Mouse (Mus musculus): ENCODE measurements around the gene 2210011C24Rik. TPM values are rescaled to one million over a fixed set of nuclear protein-coding genes. Genes with fewer than 3 reads are reported as not detected.

The 2210011C24Rik gene
- polyA plus RNA-seq, 1 experiment from 2014 or later = not detected

DNA sequence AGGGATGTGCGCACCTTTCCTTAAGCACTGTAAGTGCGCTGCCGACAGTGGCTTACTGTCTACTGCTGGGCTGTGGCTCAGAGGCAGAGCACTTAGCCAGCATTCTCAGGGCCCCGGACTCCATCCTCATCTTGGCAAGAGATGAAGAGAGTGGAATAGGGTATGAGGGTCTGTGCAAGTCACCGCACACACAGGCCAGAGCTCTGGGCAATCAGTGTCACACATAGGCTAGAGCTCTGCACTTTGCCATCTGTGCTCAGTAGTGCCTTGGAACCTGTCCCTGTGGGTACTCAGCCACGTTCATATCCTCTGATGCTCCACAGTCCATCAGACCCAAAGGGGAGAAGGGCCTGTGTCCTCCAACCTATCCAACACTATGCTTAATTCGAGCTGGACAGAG lies 30.4 kb downstream of the 2210011C24Rik start:
- no peak for ATAC-seq (ENCODE audit: low FRiP score, low read depth)
- Histone ChIP-seq H3K27me3 (replicated peaks) (no peaks in the 10 kb centered on the region), H3K4me1 (peaks cover 16% of the 10 kb centered on the region), H3K36me3 (peaks cover 63% of the 10 kb centered on the region), H3K27ac (no peak overlapping the region), H3K9me3 (no peaks in the 10 kb centered on the region), H3K9ac (no peak overlapping the region), H3K4me2 (replicated peaks) (no peak overlapping the region), H3K4me3 (no peak overlapping the region)
- 96% methylated on average over 7 of the region's 7 CpGs for WGBS

DNA sequence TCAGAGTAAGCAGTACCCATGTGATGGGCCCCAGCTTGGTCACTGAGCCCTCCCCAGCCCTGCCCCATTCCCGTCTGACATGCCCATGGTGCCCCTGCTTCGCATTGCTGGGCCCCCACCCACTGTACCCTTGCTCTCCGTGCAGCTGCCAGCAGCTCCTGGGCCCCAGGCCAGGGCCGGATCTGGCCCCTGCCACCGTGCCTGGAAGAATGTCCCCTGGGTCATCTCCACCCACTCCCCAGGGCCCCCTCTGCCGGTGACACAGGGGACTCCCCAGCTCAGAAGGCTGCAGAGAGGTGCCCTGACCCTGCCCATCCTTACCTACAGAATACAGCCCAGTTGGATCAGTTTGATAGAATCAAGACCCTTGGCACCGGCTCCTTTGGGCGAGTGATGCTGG lies 31.1 kb downstream of the 2210011C24Rik start:
- Histone ChIP-seq H3K27me3 (replicated peaks) (no peaks in the 10 kb centered on the region), H3K9me3 (no peaks in the 10 kb centered on the region), H3K4me3 (no peak overlapping the region), H3K4me1 (peaks cover 16% of the 10 kb centered on the region), H3K36me3 (peaks cover 56% of the 10 kb centered on the region), H3K9ac (no peak overlapping the region), H3K27ac (no peak overlapping the region), H3K4me2 (replicated peaks) (no peak overlapping the region)
- ATAC-seq (ENCODE audit: low FRiP score, low read depth) = no peak
- 83% methylated on average over 8 of the region's 8 CpGs for WGBS

DNA sequence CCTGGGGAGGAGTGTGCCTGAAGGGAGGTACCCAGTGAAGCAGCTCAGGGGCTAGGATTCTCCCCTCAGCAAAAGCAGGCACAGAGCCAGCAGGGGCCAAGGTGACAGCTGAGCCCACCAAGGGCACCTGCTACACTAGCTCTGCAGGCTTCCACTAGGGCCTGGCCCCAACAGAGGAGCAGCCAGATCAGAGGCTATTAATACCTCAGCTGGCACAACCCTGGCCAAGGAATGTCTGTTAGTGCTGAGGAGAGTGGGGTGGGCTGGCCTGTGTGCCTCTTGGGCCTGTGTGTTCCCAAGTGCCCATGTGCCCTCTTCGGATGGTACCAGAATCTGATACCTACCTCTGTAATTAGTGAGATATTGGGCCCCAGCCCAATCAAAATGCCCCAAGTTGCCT lies 31.7 kb downstream of the 2210011C24Rik start:
- Histone ChIP-seq H3K4me3 (no peak overlapping the region), H3K9ac (no peak overlapping the region), H3K36me3 (peaks cover 53% of the 10 kb centered on the region), H3K9me3 (no peaks in the 10 kb centered on the region), H3K4me1 (peaks cover 16% of the 10 kb centered on the region), H3K27ac (no peak overlapping the region), H3K27me3 (replicated peaks) (no peaks in the 10 kb centered on the region), H3K4me2 (replicated peaks) (no peak overlapping the region)
- 90% methylated on average over 1 of the region's 1 CpGs for WGBS
- no peak for ATAC-seq (ENCODE audit: low FRiP score, low read depth)

DNA sequence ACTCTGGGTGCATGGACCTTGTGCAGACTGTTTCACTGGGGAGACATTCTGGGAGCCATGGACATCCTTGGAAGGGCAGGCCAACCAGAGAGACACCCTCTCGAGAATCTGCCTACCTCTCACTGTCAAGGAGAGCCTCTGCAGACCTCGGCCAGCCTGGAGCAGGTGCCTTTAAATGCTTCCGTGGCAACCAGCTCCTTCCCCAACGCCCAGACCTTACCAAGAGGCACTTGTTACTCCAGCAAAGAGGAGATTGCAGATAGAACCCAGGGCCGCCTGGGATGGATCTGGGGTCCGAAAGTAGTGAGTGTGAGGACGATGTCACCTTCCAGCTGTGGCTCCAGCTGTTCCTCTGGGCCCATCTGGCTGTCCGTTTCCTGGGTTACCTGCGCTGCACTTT lies 33.8 kb downstream of the 2210011C24Rik start:
- no peak for ATAC-seq (ENCODE audit: low FRiP score, low read depth)
- WGBS = 82% methylated on average over 9 of the region's 9 CpGs
- H3K4me3 ChIP-seq = no peak overlapping the region
- H3K36me3 ChIP-seq = peaks cover 39% of the 10 kb centered on the region
- no peaks in the 10 kb centered on the region for H3K27me3 ChIP-seq (replicated peaks)
- H3K9me3 ChIP-seq = no peaks in the 10 kb centered on the region
- peaks cover 32% of the 10 kb centered on the region for H3K4me1 ChIP-seq
- no peak overlapping the region for H3K9ac ChIP-seq
- H3K4me2 ChIP-seq (replicated peaks) = 0 out of 2 replicates have a peak overlapping the region, but pooled peaks have one; percentile 6
- H3K27ac ChIP-seq = no peak overlapping the region

DNA sequence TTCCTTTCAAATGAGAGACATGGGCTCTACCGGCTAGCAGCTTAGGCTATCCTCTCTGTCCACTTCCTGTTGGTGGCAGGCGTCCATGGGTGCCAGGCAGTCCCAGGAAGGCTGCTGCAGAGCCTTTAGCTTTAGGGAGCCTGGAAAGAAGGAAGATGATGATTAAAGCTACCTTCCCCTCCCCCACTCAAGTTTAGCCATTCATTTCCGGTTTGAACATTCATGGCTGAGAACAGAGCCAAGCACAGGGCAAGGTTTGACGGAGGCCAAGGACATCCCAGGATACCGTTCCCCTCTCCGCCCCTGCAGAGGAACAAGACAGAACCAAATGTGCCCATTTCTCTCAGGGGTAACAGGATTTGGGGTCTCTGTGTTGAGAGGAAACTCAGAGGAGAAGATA lies 34.3 kb downstream of the 2210011C24Rik start:
- no peak for ATAC-seq (ENCODE audit: low FRiP score, low read depth)
- 69% methylated on average over 6 of the region's 6 CpGs for WGBS
- Histone ChIP-seq H3K36me3 (peaks cover 33% of the 10 kb centered on the region), H3K27ac (no peak overlapping the region), H3K4me1 (peaks cover 33% of the 10 kb centered on the region), H3K4me2 (replicated peaks) (0 out of 2 replicates have a peak overlapping the region, but pooled peaks have one; percentile 6), H3K4me3 (no peak overlapping the region), H3K9me3 (no peaks in the 10 kb centered on the region), H3K9ac (no peak overlapping the region), H3K27me3 (replicated peaks) (no peaks in the 10 kb centered on the region)

DNA sequence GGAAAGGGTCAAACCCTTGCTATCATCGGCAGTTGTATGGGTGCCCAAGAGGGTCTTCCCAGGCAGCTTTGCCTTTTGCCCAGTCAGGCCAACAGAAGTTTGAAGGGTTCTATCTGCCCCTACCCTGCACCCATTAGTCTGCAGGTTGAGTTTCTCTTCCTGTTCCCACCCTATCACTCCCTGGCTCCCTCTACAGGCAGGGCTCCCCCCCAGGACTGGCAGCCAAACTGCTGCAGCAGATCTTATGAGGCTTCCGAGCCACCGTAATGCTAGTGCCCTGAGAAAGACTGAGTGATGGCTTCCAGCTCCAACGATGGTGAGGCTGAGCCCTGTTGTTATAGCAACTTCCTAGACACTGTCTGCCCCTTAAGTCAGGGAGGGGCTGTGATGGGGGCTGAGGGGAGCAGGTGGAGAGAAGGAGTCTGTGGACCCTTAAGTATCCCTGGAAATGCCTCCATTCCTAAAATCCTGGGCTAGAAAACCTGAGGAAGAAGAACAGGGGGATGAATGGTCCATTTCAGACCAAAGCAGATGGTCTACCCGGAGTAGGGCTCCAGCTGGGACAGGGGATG lies 35.1 kb downstream of the 2210011C24Rik start:
- Histone ChIP-seq H3K9me3 (no peaks in the 10 kb centered on the region), H3K36me3 (peaks cover 25% of the 10 kb centered on the region), H3K9ac (no peak overlapping the region), H3K4me3 (no peak overlapping the region), H3K27me3 (replicated peaks) (no peaks in the 10 kb centered on the region), H3K27ac (no peak overlapping the region), H3K4me2 (replicated peaks) (no peak overlapping the region), H3K4me1 (peaks cover 33% of the 10 kb centered on the region)
- ATAC-seq (ENCODE audit: low FRiP score, low read depth) = no peak
- WGBS = 91% methylated on average over 5 of the region's 5 CpGs

DNA sequence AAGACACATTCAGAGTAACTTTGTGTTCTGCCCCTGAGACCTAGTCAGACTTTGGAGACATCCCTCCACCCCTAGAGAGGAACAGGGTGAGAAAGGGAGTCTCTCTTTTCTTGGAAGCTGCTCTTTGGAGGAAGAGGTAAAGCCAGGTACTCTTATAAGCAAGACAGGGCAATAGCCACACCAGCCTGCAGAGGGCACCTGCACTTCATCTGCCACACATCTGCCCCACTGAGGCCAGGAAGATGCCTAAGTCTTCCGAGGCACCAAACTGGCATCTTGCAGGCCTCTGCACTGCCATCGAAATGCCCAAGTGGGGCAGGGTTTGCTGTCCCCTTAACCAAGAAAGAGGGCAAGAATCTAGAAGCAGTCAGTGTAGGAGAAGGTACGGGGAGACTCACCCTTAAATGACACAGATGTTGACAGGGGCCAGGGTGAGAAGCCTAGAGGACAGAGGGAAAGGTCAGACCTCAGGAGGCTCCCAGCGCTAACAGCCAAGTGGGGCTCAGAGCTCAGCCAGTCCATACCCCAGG lies 35.8 kb downstream of the 2210011C24Rik start:
- H3K36me3 ChIP-seq = peaks cover 18% of the 10 kb centered on the region
- H3K4me2 ChIP-seq (replicated peaks) = no peak overlapping the region
- no peaks in the 10 kb centered on the region for H3K9me3 ChIP-seq
- H3K4me1 ChIP-seq = peaks cover 33% of the 10 kb centered on the region
- no peak overlapping the region for H3K4me3 ChIP-seq
- H3K9ac ChIP-seq = no peak overlapping the region
- no peaks in the 10 kb centered on the region for H3K27me3 ChIP-seq (replicated peaks)
- WGBS = 94% methylated on average over 4 of the region's 4 CpGs
- no peak overlapping the region for H3K27ac ChIP-seq
- ATAC-seq (ENCODE audit: low FRiP score, low read depth) = no peak

DNA sequence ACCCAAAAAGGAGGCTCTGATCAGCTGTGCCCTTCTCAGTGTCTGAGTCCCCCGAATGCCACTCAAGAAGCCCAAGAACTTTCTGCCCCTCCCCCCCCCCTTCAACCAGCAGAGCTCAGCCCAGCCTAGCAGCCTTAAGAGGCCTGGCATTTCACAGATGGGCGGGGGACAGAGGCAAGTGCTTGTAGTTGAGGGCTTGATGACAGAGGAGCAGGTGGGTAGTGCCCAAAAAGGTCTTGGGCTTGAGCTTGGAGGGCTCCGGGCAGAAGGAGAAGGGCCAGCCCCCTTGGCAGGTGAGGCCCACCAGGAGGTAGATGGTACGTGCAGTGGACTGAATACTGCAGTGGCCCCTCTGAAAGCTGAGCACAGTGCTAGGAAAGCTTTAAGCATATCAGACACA lies 37.5 kb downstream of the 2210011C24Rik start:
- ATAC-seq (ENCODE audit: low FRiP score, low read depth) = no peak
- H3K9me3 ChIP-seq = no peaks in the 10 kb centered on the region
- 0 out of 2 replicates have a peak overlapping the region, but pooled peaks have one; percentile 96 for H3K9ac ChIP-seq

DNA sequence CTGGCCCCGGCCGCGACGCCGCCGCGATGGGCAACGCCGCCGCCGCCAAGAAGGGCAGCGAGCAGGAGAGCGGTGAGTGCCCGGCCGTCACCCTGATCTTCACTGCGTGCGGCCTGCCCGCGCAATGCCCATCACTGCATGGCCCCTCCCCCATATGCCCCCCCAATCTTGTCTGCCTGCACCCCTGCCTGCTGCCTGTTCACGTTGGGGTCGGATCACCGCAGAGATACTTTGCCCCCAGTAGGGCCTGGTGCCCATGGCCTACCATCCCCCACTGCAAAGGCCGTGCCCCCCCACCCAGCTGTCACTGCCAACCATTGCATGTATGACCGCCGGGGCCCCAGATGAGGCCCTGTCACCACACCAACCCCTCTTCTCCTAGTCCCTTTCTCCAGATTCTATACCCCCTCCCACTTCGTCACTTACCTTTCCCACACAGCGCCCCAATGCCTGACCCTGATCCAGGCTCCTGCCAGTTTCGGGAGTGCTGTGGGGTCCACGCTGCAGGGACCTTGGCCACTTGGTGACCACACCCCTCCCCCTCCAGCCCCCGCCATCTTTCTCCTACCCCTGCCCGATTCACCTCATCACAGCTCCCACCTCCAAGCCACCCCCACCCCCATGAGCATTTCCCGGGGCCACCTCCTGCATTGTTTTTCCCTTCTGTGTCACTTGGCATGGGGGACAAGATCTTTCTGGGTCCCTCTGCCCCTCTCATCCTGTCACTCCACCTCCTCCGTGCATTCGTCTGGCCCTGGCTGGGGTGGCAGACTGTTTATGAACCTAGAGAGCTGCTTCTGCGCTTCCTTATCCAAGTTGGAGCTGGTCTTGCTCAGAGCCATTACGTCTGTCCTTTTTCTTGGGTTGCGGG lies 38.6 kb downstream of the 2210011C24Rik start:
- Histone ChIP-seq H3K4me1 (peaks cover 33% of the 10 kb centered on the region), H3K4me3 (peak overlapping the region; percentile 96), H3K36me3 (peaks cover 19% of the 10 kb centered on the region), H3K27me3 (replicated peaks) (no peaks in the 10 kb centered on the region), H3K4me2 (replicated peaks) (peak overlapping the region; percentile 98), H3K9me3 (no peaks in the 10 kb centered on the region), H3K9ac (peak overlapping the region; percentile 96), H3K27ac (0 out of 2 replicates have a peak overlapping the region, but pooled peaks have one; percentile 58)
- peak; percentile 60 for ATAC-seq (ENCODE audit: low FRiP score, low read depth)
- WGBS = 4% methylated on average over 33 of the region's 37 CpGs

More for the DNA sequence above, 37.5 kb downstream of the 2210011C24Rik start:
- H3K4me1 ChIP-seq = peaks cover 33% of the 10 kb centered on the region
- 88% methylated on average over 4 of the region's 4 CpGs for WGBS
- H3K27ac ChIP-seq = no peak overlapping the region
- no peaks in the 10 kb centered on the region for H3K27me3 ChIP-seq (replicated peaks)
- peak overlapping the region; percentile 98 for H3K4me2 ChIP-seq (replicated peaks)
- H3K4me3 ChIP-seq = no peak overlapping the region
- H3K36me3 ChIP-seq = peaks cover 11% of the 10 kb centered on the region; the same call in 1 of the 2 replicates

DNA sequence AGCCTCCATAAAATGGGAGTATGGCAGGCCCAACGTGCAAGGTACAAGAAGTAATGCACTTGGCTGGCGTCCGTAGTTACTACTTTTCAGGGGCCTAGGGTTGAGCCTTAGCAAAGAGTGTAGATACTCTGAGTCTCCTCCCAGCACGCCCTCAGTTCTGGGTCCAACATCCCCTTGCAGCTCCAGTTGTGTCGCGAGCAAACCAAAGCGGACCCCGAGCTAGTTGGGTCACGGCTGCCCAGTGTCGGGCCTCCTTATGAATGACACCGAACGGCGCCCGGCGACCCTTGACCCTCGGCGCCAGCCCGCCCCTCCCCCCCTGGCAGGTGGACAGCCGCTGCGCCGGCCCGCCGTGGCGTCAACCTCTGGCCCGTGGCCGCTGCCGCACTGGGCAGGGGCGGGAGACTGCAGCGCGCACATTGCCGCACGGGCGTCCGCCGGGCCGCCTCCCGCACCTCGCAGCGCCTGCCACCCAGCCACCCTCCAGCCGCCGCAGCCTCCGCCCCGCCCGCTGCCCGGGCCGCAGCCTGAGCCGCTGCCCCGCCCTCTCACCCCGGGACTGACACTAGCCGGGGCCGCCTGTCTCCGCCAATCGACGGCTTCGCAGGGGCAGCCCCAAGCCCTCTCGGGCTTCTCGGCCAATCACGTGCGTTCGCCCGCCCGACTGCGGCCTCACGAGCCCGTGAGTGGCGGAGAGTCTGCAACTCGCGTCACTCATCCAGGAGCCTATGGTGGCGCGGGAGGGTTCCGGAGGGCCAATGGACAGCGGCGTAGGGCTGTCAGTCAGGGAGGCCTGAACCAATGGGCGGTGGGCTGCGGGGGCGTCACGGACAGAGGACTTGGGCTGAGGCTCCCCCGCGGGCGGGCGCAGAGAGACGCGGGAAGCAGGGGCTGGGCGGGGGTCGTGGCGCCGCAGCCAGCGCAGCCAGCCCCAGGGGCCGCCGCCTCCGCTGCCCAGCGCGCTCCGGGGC lies 39.5 kb downstream of the 2210011C24Rik start, which contains the start of gene Prkaca:
TSS of gene Prkaca (plus strand) at position 844 of the 971 bp plus-strand sequence.
- H3K27ac ChIP-seq = peak within 1 kb of the TSS; percentile 58
- no peaks in the 10 kb centered on the region for H3K9me3 ChIP-seq
- peak; percentile 100 for ATAC-seq (ENCODE audit: low FRiP score, low read depth)
- H3K36me3 ChIP-seq = peaks cover 18% of the 10 kb centered on the region
- H3K27me3 ChIP-seq (replicated peaks) = no peaks in the 10 kb centered on the region
- peak within 1 kb of the TSS; percentile 96 for H3K4me3 ChIP-seq
- H3K4me2 ChIP-seq (replicated peaks) = peak within 1 kb of the TSS; percentile 98
- WGBS = under 1% methylated on average over 86 of the region's 94 CpGs
- H3K4me1 ChIP-seq = peaks cover 25% of the 10 kb centered on the region
- peak within 1 kb of the TSS; percentile 96 for H3K9ac ChIP-seq

DNA sequence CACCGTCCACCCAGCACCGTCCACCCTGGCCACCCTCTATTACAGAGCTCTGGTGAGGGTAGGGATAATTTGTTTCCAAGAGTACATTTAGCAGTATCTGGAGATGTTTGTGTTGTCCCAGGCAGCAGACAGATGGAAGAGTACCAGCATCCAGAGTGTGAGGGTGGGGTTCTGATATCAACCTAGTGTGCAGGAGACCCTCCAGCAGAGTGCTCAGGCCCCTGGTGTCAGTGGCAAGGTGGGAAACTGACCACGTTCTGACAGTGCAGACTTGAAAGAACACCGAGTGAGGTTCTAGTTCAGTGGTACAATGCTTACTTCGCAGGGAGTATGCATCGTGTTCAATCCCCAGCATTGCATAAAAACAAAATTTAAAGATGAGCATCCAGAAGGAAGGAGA lies 40.3 kb downstream of the 2210011C24Rik start:
- Histone ChIP-seq H3K4me2 (replicated peaks) (peak overlapping the region; percentile 98), H3K27ac (no peak overlapping the region), H3K9me3 (no peaks in the 10 kb centered on the region), H3K36me3 (peaks cover 23% of the 10 kb centered on the region), H3K9ac (no peak overlapping the region; the same call in 1 of the 2 replicates), H3K4me1 (peaks cover 17% of the 10 kb centered on the region), H3K4me3 (peak overlapping the region; percentile 96; the same call in 1 of the 2 replicates), H3K27me3 (replicated peaks) (no peaks in the 10 kb centered on the region)
- ATAC-seq (ENCODE audit: low FRiP score, low read depth) = no peak
- WGBS = 78% methylated on average over 6 of the region's 6 CpGs
